Mouse (Mus musculus) lung, adult 18-20 months (tissue): ENCODE results near the gene Gm11042.

Experiments used
- DNase-seq, 2 experiments: peaks; one replicate each; pipeline ENCODE4 v3.0.0; 2022; ENCODE audit warnings: mixed read lengths in 2 of 2

Gm11042 gene

GRCm38 (mm10) chr12:74316344-74316973 is at the start of gene Gm11042:
Gene Gm11042, minus strand, starts transcription at chr12:74316394.
- DNase-seq, result peak in 1 of 2 experiments; percentile 4

GRCm38 (mm10) chr12:74364477-74364876 is 48.3 kb upstream of the Gm11042 start:
- DNase-seq, result no peak

- no peak for DNase-seq
Observed at GRCm38 (mm10) chr12:74363076-74363475, 46.9 kb upstream of the Gm11042 start.

DNA sequence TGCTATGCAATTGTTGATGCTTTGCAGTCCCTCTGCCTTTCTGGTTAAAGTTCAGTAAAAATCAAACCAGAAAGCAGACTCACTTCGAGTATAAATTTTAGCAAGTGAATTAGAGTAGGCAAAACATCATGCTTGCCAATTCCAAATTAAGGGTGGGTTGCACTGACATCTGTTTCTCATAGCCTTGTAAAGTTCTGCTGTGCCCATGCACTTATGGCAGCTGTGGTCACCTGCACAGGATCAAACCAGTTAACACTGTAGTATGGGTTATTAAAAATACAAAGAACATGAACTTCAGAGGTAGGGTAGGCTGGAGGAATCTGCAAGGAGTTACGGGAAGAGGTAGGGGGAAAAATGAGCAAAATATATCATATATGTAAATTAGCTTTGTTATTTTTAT is 46.3 kb upstream of the Gm11042 start:
- DNase-seq, result no peak

DNA sequence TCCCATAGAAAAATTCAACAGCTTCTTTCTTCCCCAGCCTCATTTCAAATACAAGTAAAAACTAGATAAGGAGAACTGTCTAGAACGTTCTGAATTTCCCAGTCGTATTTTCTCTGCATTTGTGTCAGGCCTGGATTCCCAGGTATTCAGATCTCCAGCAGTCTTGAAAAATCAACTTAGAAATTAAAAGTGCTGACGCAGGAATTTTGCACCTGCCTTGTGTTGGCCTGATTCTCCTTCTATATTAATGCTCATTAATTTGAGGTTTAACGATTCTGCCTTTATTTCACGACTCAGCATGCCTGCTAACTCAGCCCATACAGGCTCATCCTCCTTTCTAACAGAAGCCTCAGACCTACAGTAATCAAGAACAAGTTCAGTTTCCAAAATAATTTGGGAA is 43.6 kb upstream of the Gm11042 start:
- no peak for DNase-seq

- no peak for DNase-seq
Observed at GRCm38 (mm10) chr12:74357806-74358205, 41.6 kb upstream of the Gm11042 start.

GRCm38 (mm10) chr12:74342720-74343119 is 26.5 kb upstream of the Gm11042 start:
- no peak for DNase-seq

- no peak for DNase-seq
Observed at GRCm38 (mm10) chr12:74340070-74340469, 23.9 kb upstream of the Gm11042 start.

- DNase-seq, result no peak
Observed at GRCm38 (mm10) chr12:74333706-74334105, 17.5 kb upstream of the Gm11042 start.

GRCm38 (mm10) chr12:74333016-74333415 is 16.8 kb upstream of the Gm11042 start:
- peak; percentile 12 to 21 for DNase-seq

DNA sequence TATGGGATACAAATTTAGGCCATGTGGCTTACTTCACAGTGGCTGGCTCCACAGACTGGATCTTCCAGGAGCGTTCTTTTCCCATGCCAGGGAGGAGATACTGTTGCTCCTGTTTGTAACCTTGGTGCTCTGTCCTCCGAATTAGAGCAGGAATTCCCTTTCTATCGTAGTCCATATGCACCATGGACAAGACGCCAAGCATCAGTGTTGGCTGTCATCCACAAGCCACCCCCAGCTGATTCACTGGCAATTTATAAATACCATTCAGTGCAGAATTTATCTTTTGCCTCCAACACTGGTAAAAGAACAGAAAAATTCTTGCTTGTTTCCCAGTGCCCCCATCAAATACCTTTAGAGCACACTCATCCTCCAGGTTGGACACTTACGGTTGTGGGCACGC is 13.6 kb upstream of the Gm11042 start:
- DNase-seq, result no peak

- DNase-seq, result no peak
Observed at GRCm38 (mm10) chr12:74326644-74327043, 10.4 kb upstream of the Gm11042 start.

DNA sequence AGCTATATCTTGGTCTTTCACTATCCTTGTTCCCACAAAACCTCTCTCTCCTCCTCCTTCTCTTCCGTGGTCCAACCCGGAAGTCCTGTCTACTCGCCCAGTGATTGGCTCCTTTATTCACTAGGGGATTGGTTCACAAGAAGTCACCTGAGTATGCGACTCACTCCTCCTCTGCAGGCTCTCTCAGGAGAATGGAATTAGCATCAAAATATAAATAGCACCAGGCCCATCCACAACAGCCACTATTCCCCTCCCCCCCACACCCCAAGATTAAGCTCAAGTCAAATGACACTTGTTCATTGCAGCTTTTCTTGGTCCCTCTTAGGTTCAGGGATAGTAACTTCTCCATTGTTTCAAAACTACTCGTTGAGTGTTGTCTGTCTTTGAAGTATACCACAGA is 5.8 kb upstream of the Gm11042 start:
- DNase-seq, result no peak

DNA sequence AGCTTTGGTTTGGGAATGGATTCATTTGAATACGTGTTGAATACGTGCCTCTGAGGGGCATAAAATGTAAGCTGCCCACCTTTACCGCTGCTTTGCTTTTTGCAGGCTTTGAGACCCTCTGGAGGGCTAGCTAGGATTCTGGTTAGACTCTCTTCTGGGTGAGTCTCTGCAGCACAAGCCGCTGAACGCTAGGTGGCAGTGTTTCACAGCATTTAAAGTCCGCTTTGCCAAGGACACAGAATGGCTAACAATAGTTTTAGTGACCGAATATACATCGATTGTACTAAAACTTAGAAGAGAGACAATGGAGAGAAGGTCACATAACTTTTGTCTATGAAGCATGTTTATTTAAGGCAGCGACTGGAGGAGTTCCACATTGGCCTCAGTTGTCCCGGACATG is 4.1 kb upstream of the Gm11042 start:
- DNase-seq, result peak; percentile 22 to 42

- DNase-seq, result peak; percentile 68 to 72
Observed at GRCm38 (mm10) chr12:74316989-74317759, 980 bp upstream of the Gm11042 start.

GRCm38 (mm10) chr12:74315221-74315620 is 973 bp downstream of the Gm11042 start:
- DNase-seq, result no peak

GRCm38 (mm10) chr12:74312611-74313010 is 3.6 kb downstream of the Gm11042 start:
- DNase-seq, result no peak

- DNase-seq, result no peak
Observed at GRCm38 (mm10) chr12:74303418-74304294, 12.5 kb downstream of the Gm11042 start.

DNA sequence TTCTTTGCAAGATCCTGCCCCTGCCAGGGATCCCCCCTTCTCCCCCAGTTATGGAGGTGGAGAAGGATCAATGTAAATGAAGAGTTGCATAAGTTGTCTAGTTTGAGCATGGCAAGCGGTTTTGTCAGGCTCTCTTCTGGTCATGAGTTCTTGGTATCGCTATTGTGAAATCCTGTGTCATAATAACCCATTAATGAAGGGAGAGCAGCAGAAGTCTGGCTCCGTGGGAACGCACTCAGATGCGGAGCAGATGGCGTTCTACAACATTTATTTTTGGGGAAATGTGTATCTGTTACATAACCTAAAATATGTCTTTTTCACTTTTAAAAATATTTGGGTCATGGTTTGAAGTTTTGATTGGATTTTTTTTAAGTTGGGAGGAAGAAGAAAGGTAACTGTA is 14.6 kb downstream of the Gm11042 start:
- peak in 1 of 2 experiments; percentile 6 for DNase-seq

GRCm38 (mm10) chr12:74296374-74296773 is 19.8 kb downstream of the Gm11042 start:
- no peak for DNase-seq

DNA sequence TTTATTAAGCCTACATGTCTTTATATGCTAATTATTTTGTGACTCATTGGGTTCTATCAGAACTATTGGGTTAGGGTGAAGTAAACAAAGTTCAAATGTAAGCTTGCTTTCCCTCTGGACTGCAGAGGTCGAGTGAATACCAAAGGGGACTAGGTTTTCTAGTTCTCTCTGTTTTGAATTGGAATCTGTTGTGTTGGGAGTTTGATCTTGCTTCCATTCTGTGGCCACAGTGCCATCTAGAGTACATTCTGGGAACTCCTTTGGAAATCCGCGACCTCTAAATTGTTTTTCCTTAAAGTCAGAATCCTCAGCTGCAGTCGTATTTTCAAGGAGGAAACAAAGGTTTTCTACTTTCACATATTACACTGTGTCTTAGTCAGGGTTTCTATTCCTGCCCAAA is 22.6 kb downstream of the Gm11042 start:
- DNase-seq, result peak in 1 of 2 experiments; percentile 3

GRCm38 (mm10) chr12:74290983-74291382 is 25.2 kb downstream of the Gm11042 start:
- no peak for DNase-seq

GRCm38 (mm10) chr12:74284685-74285054 is 31.5 kb downstream of the Gm11042 start:
- DNase-seq, result no peak
